Mouse (Mus musculus) spleen, adult 2 months (tissue): Measurements from ENCODE around the gene Acox1. TPM values are rescaled to one million over a fixed set of nuclear protein-coding genes. Genes with fewer than 3 reads are reported as not detected.

Experiments
- DNase-seq, 2 experiments: peaks; one replicate each; pipeline versions ENCODE4 v3.0.0 to v3.0.0-alpha.2; 2012 to 2021; ENCODE audit warnings: low spot score in 2 of 2, low read depth in 1 of 2
- H3K27ac ChIP-seq: fragments of 200-500 bp; 2 replicates; pipeline ENCODE4 v1.5.1; 2012; ENCODE audit warnings: low read length, inconsistent platforms; ENCODE audit not compliant: insufficient read depth
- H3K27me3 ChIP-seq: fragments of 200-500 bp; 2 replicates; pipeline ENCODE4 v1.6.1; 2012; ENCODE audit warnings: mild to moderate bottlenecking, moderate library complexity, low read length, inconsistent platforms; ENCODE audit not compliant: control insufficient read depth, insufficient read depth
- H3K36me3 ChIP-seq: fragments of 200-500 bp; 2 replicates; pipeline ENCODE4 v1.6.1; 2012; ENCODE audit warnings: mild to moderate bottlenecking, low read length, inconsistent platforms; ENCODE audit not compliant: control insufficient read depth, insufficient read depth
- H3K4me1 ChIP-seq: fragments of 200-500 bp; 2 replicates; pipeline ENCODE4 v1.6.1; 2011; ENCODE audit warnings: inconsistent platforms; ENCODE audit not compliant: control insufficient read depth, insufficient read depth, insufficient read length
- H3K4me3 ChIP-seq: fragments of 200-500 bp; 2 replicates; pipeline ENCODE4 v1.5.1; 2011; ENCODE audit warnings: mild to moderate bottlenecking, inconsistent platforms; ENCODE audit not compliant: insufficient read depth, insufficient read length; ENCODE audit errors: extremely low read depth
- CTCF ChIP-seq: fragments of 200-500 bp; IDR thresholded peaks from 2 replicates; pipeline ENCODE4 v1.5.1; 2011; ENCODE audit warnings: mild to moderate bottlenecking, inconsistent platforms; ENCODE audit not compliant: insufficient read depth, insufficient read length, insufficient replicate concordance; ENCODE audit errors: extremely low read depth
- POLR2A ChIP-seq: fragments of 200-500 bp; IDR thresholded peaks from 2 replicates; pipeline ENCODE4 v1.6.1; 2011; ENCODE audit warnings: low read depth, low read length, inconsistent platforms
- WGBS: fragments of 180-500 bp; shearing (Covaris S2); methylation state at CpG from one replicate; pipeline ENCODE4 v1.1.7; 2018; 5-methylcytosine and 5-hydroxymethylcytosine counted together
- polyA plus RNA-seq: library from polyadenylated mRNA; depleted of rRNA; stranded (reverse); fragments of >200 nt; gene quantifications from 2 replicates; pipeline ENCODE4 v1.2.3, GENCODE M21; 2012

Acox1 gene
- polyA plus RNA-seq, 1 experiment = 12.9 TPM

GRCm38 (mm10) chr11:116194619-116195018 is 4.2 kb downstream of the Acox1 start:
- WGBS = 29% methylated on average over 8 of the region's 8 CpGs
- peaks cover 5% of the 10 kb centered on the region; the same call in 1 of the 2 replicates for H3K4me1 ChIP-seq

GRCm38 (mm10) chr11:116187226-116187930 is 11.5 kb downstream of the Acox1 start:
- H3K4me3 ChIP-seq = no peak overlapping the region
- no peaks in the 10 kb centered on the region for H3K27me3 ChIP-seq
- H3K4me1 ChIP-seq = no peaks in the 10 kb centered on the region
- H3K27ac ChIP-seq = no peak overlapping the region; the same call in 1 of the 2 replicates
- peaks cover 5% of the 10 kb centered on the region for H3K36me3 ChIP-seq
- no peak for DNase-seq
- no peak for TF ChIP-seq CTCF
- no peak for TF ChIP-seq POLR2A
- 90% methylated on average over 11 of the region's 11 CpGs for WGBS

More at GRCm38 (mm10) chr11:116194619-116195018, 4.2 kb downstream of the Acox1 start:
- TF ChIP-seq CTCF (no peak), POLR2A (no peak)
- Histone ChIP-seq H3K4me3 (no peak overlapping the region), H3K36me3 (no peaks in the 10 kb centered on the region; the same call in 1 of the 2 replicates), H3K27me3 (no peaks in the 10 kb centered on the region), H3K27ac (no peak overlapping the region)
- DNase-seq = no peak

- DNase-seq = no peak
- TF ChIP-seq POLR2A (no peak), CTCF (no peak)
- 95% methylated on average over 11 of the region's 11 CpGs for WGBS
- H3K36me3 ChIP-seq = peaks cover 5% of the 10 kb centered on the region; the same call in 1 of the 2 replicates
- H3K4me3 ChIP-seq = no peak overlapping the region
- H3K27ac ChIP-seq = no peak overlapping the region
- H3K4me1 ChIP-seq = no peaks in the 10 kb centered on the region
- H3K27me3 ChIP-seq = no peaks in the 10 kb centered on the region
Measured at GRCm38 (mm10) chr11:116186360-116186759, 12.5 kb downstream of the Acox1 start.

- no peak for TF ChIP-seq CTCF
- no peak for TF ChIP-seq POLR2A
- DNase-seq = no peak
- no peak overlapping the region for H3K27ac ChIP-seq
- no peaks in the 10 kb centered on the region for H3K27me3 ChIP-seq
- H3K4me3 ChIP-seq = no peak overlapping the region
- H3K4me1 ChIP-seq = no peaks in the 10 kb centered on the region
- H3K36me3 ChIP-seq = peaks cover 6% of the 10 kb centered on the region; the same call in 1 of the 2 replicates
- WGBS = 92% methylated on average over 3 of the region's 3 CpGs
Measured at GRCm38 (mm10) chr11:116185836-116186235, 13.0 kb downstream of the Acox1 start.

- no peak overlapping the region for H3K27ac ChIP-seq
- WGBS = 94% methylated on average over 20 of the region's 20 CpGs
Measured at GRCm38 (mm10) chr11:116178411-116179121, 20.3 kb downstream of the Acox1 start.

GRCm38 (mm10) chr11:116176010-116176409 is 22.8 kb downstream of the Acox1 start:
- Histone ChIP-seq H3K4me3 (no peak overlapping the region), H3K27me3 (no peaks in the 10 kb centered on the region), H3K27ac (no peak overlapping the region), H3K4me1 (no peaks in the 10 kb centered on the region), H3K36me3 (peaks cover 35% of the 10 kb centered on the region)
- no peak for TF ChIP-seq POLR2A
- 94% methylated on average over 7 of the region's 7 CpGs for WGBS
- no peak for DNase-seq

More at GRCm38 (mm10) chr11:116178411-116179121, 20.3 kb downstream of the Acox1 start:
- Histone ChIP-seq H3K4me1 (no peaks in the 10 kb centered on the region), H3K27me3 (no peaks in the 10 kb centered on the region), H3K36me3 (peaks cover 26% of the 10 kb centered on the region), H3K4me3 (no peak overlapping the region)
- TF ChIP-seq CTCF = no peak
- TF ChIP-seq POLR2A = no peak
- no peak for DNase-seq
